8 mouse cellular contexts compared by ENCODE assay signal in the genomic region with DNA sequence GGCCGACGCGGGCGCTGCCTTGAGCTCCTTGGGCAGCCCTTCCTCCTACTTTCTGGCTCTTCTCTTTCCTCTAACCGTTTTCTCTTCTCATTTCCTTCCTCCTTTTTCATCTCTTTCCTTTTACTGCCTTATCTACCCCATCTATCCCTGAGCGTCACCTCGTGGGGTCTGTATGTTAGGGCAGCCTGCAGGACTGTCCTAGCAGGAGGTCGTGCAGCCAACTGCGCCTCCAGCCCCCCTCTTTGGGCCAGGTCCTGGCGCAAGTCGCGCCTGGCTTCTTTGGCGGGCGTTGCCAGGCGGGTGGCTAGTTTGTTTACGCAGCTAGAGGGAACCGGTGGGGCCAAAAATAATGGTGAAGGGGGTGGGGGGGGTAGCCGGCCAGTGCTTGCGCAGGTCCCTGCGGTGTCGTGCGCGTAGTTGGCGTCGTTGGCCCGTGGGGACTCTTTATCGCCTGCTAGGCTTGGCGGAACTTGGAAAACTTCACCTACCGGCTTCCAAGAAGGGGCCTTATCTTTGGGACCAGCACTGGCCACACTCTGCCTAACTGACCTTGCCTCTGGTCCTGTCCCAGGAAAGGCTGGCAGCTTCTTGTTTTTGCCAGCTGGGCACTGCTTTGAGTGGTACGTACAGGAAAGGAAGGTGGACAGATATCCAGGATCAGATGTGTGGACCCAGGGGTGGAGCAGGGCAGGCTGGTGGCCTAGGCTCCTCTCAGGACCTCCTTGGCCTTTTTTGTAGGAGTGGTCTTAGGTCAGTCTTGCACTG. TPM values are rescaled to one million over a fixed set of nuclear protein-coding genes. Genes with fewer than 3 reads are reported as not detected.
A peak's percentile ranks its signal among the peaks of the same experiment; 100 is the strongest.
DNase-seq lines count a peak whose midpoint lies in the region; ATAC-seq and TF ChIP-seq lines count a peak whose summit lies in the region.

No protein-coding gene starts in this region.

- H3K79me3 ChIP-seq in C2C12 (ENCODE audit: low read depth): peaks cover 64% of the 10 kb centered on the region

- ATAC-seq in erythroblast, adult 5-6 weeks (replicated peaks; ENCODE audit: low FRiP score, poor library complexity, severe bottlenecking): peak; percentile 36
- no peak for ATAC-seq in heart, embryonic 16.5 days (replicated peaks; ENCODE audit: extremely low read depth, insufficient read depth, low FRiP score)
- no peak for ATAC-seq in limb, embryonic 12.5 days (ENCODE audit: insufficient number of reproducible peaks, insufficient read depth, low FRiP score, low TSS enrichment, low read depth)
- ATAC-seq in midbrain, embryonic 13.5 days: no peak

- H3K36me3 ChIP-seq in C2C12 (ENCODE audit: control insufficient read depth, insufficient read depth): peaks cover 40% of the 10 kb centered on the region
- H3K36me3 ChIP-seq in heart, embryonic 16.5 days (ENCODE audit: control insufficient read depth, insufficient read depth): peaks cover 15% of the 10 kb centered on the region
- peaks cover 44% of the 10 kb centered on the region for H3K36me3 ChIP-seq in limb, embryonic 12.5 days
- H3K36me3 ChIP-seq in midbrain, embryonic 13.5 days: peaks cover 33% of the 10 kb centered on the region

- DNase-seq in MEL-GATA-1-ER (ENCODE audit: extremely low read depth, low read depth): peak; percentile 57
- no peak for DNase-seq in yolk sac, embryonic 10.5 days (ENCODE audit: low spot score)
- no peak for DNase-seq in layer of hippocampus, adult 9-10 months (ENCODE audit: low spot score)

- peak overlapping the region; percentile 100 for H3K4me3 ChIP-seq in C2C12 (ENCODE audit: insufficient read depth, poor library complexity, severe bottlenecking)
- peak overlapping the region; percentile 92 for H3K4me3 ChIP-seq in heart, embryonic 16.5 days (ENCODE audit: low read length)
- peak overlapping the region; percentile 92 for H3K4me3 ChIP-seq in limb, embryonic 12.5 days (replicated peaks)
- peak overlapping the region; percentile 91 for H3K4me3 ChIP-seq in midbrain, embryonic 13.5 days (replicated peaks)

- peak overlapping the region; percentile 96 for H3ac ChIP-seq in C2C12 (ENCODE audit: control insufficient read depth, insufficient read length, low read depth)

- 1% methylated on average over 30 of the region's 30 CpGs for WGBS in heart, embryonic 16.5 days
- WGBS in limb, embryonic 12.5 days: 5% methylated on average over 30 of the region's 30 CpGs
- WGBS in midbrain, embryonic 13.5 days: 7% methylated on average over 30 of the region's 30 CpGs

- peak overlapping the region; percentile 67 for H3K27ac ChIP-seq in heart, embryonic 16.5 days (ENCODE audit: low read length)
- peak overlapping the region; percentile 50; the same call in 1 of the 2 replicates for H3K27ac ChIP-seq in limb, embryonic 12.5 days
- peak overlapping the region; percentile 9; the same call in 1 of the 2 replicates for H3K27ac ChIP-seq in midbrain, embryonic 13.5 days

- H3K4me2 ChIP-seq in heart, embryonic 16.5 days (ENCODE audit: low read depth, low read length): peak overlapping the region; percentile 96
- peak overlapping the region; percentile 93 for H3K4me2 ChIP-seq in limb, embryonic 12.5 days
- peak overlapping the region; percentile 73 for H3K4me2 ChIP-seq in midbrain, embryonic 13.5 days (replicated peaks)

- no peak for TF ChIP-seq CTCF in C2C12 (IDR thresholded peaks at IDR 0.05; ENCODE audit: control insufficient read depth, insufficient read depth, insufficient read length)

- peak overlapping the region; percentile 94 for H3K9ac ChIP-seq in heart, embryonic 16.5 days (ENCODE audit: low read length)
- peak overlapping the region; percentile 90 for H3K9ac ChIP-seq in limb, embryonic 12.5 days (replicated peaks)
- H3K9ac ChIP-seq in midbrain, embryonic 13.5 days (replicated peaks): peak overlapping the region; percentile 89

- H3K79me2 ChIP-seq in C2C12 (ENCODE audit: control insufficient read depth, insufficient read depth): peaks cover 66% of the 10 kb centered on the region

- no peaks in the 10 kb centered on the region for H3K9me3 ChIP-seq in heart, embryonic 16.5 days (replicated peaks; ENCODE audit: control insufficient read depth, low read length)
- no peaks in the 10 kb centered on the region for H3K9me3 ChIP-seq in limb, embryonic 12.5 days
- no peaks in the 10 kb centered on the region for H3K9me3 ChIP-seq in midbrain, embryonic 13.5 days

- no peaks in the 10 kb centered on the region for H3K27me3 ChIP-seq in C2C12 (ENCODE audit: control insufficient read depth, insufficient read depth, insufficient read length)
- no peaks in the 10 kb centered on the region for H3K27me3 ChIP-seq in heart, embryonic 16.5 days (ENCODE audit: control insufficient read depth, insufficient read depth, low read length)
- H3K27me3 ChIP-seq in limb, embryonic 12.5 days: no peaks in the 10 kb centered on the region
- H3K27me3 ChIP-seq in midbrain, embryonic 13.5 days: no peaks in the 10 kb centered on the region

- H3K4me1 ChIP-seq in heart, embryonic 16.5 days (ENCODE audit: control insufficient read depth, insufficient read depth, low read length): peaks cover 37% of the 10 kb centered on the region
- peaks cover 34% of the 10 kb centered on the region for H3K4me1 ChIP-seq in limb, embryonic 12.5 days (replicated peaks)
- peaks cover 44% of the 10 kb centered on the region for H3K4me1 ChIP-seq in midbrain, embryonic 13.5 days (replicated peaks)

TF ChIP-seq in C2C12, 6 proteins besides CTCF, POLR2A, EP300 and RAD21:
- TF ChIP-seq MYOG (IDR thresholded peaks at IDR 0.05; ENCODE audit: control insufficient read depth, extremely low read depth, insufficient read length) (no peak), MYOD1 (IDR thresholded peaks at IDR 0.05; ENCODE audit: control insufficient read depth, insufficient read length, low read depth) (no peak), MAX (IDR thresholded peaks at IDR 0.05) (no peak), CEBPB (IDR thresholded peaks at IDR 0.05; ENCODE audit: low read depth) (no peak), FOSL1 (IDR thresholded peaks at IDR 0.05; ENCODE audit: insufficient read depth, low read length, poor library complexity, severe bottlenecking) (no peak), USF1 (IDR thresholded peaks at IDR 0.05; ENCODE audit: low read depth) (no peak)

RNA-seq across cellular contexts. Expression of a gene that starts 1.5 kb away (rescaled TPM):
- 106 TPM for polyA plus RNA-seq in C2C12 (2012; fragmentation: generic; extraction: Trizol)
- 47.7 and 60.0 TPM in 2 replicates for total RNA-seq in erythroblast, adult 5-6 weeks (2015; ENCODE audit: low replicate concordance)
- total RNA-seq in erythroblast, adult 5-6 weeks (2017; ENCODE audit: low replicate concordance): 152 and 195 TPM in 2 replicates
- polyA plus RNA-seq in heart, embryonic 16.5 days (2015; fragmentation: Nextera tagmentation; extraction: Ambion mirVana): 13.8 and 15.3 TPM in 2 replicates
- 16.1 and 18.1 TPM in 2 replicates for polyA plus RNA-seq in limb, embryonic 12.5 days (2016; fragmentation: Nextera tagmentation; extraction: Ambion mirVana)
- polyA plus RNA-seq in midbrain, embryonic 13.5 days (2015; fragmentation: Nextera tagmentation; extraction: Ambion mirVana): 17.7 and 20.7 TPM in 2 replicates

RNA-seq across cellular contexts. Expression of a gene that starts 11.7 kb away (rescaled TPM):
- 29.4 TPM for polyA plus RNA-seq in C2C12 (2012; fragmentation: generic; extraction: Trizol)
- 9.2 and 12.5 TPM in 2 replicates for total RNA-seq in erythroblast, adult 5-6 weeks (2015; ENCODE audit: low replicate concordance)
- total RNA-seq in erythroblast, adult 5-6 weeks (2017; ENCODE audit: low replicate concordance): 17.1 and 20.9 TPM in 2 replicates
- polyA plus RNA-seq in heart, embryonic 16.5 days (2015; fragmentation: Nextera tagmentation; extraction: Ambion mirVana): 11.7 and 13.5 TPM in 2 replicates
- polyA plus RNA-seq in limb, embryonic 12.5 days (2016; fragmentation: Nextera tagmentation; extraction: Ambion mirVana): 13.9 and 14.4 TPM in 2 replicates
- 13.4 and 15.3 TPM in 2 replicates for polyA plus RNA-seq in midbrain, embryonic 13.5 days (2015; fragmentation: Nextera tagmentation; extraction: Ambion mirVana)

RNA-seq across cellular contexts. Expression of a gene that starts 21.3 kb away (rescaled TPM):
- 720 TPM for polyA plus RNA-seq in C2C12 (2012; fragmentation: generic; extraction: Trizol)
- 43.3 and 48.8 TPM in 2 replicates for total RNA-seq in erythroblast, adult 5-6 weeks (2015; ENCODE audit: low replicate concordance)
- total RNA-seq in erythroblast, adult 5-6 weeks (2017; ENCODE audit: low replicate concordance): 12.1 and 17.3 TPM in 2 replicates
- 1,107 and 1,132 TPM in 2 replicates for polyA plus RNA-seq in heart, embryonic 16.5 days (2015; fragmentation: Nextera tagmentation; extraction: Ambion mirVana)
- polyA plus RNA-seq in limb, embryonic 12.5 days (2016; fragmentation: Nextera tagmentation; extraction: Ambion mirVana): 460 and 465 TPM in 2 replicates
- 391 and 394 TPM in 2 replicates for polyA plus RNA-seq in midbrain, embryonic 13.5 days (2015; fragmentation: Nextera tagmentation; extraction: Ambion mirVana)

RNA-seq across cellular contexts. Expression of a gene that starts 23.5 kb away (rescaled TPM):
- 12.1 TPM for polyA plus RNA-seq in C2C12 (2012; fragmentation: generic; extraction: Trizol)
- not detected in 2 replicates for total RNA-seq in erythroblast, adult 5-6 weeks (2015; ENCODE audit: low replicate concordance)
- not detected in 2 replicates for total RNA-seq in erythroblast, adult 5-6 weeks (2017; ENCODE audit: low replicate concordance)
- polyA plus RNA-seq in heart, embryonic 16.5 days (2015; fragmentation: Nextera tagmentation; extraction: Ambion mirVana): 2.5 TPM in 2 replicates
- 4.9 and 5.6 TPM in 2 replicates for polyA plus RNA-seq in limb, embryonic 12.5 days (2016; fragmentation: Nextera tagmentation; extraction: Ambion mirVana)
- 40.6 and 45.3 TPM in 2 replicates for polyA plus RNA-seq in midbrain, embryonic 13.5 days (2015; fragmentation: Nextera tagmentation; extraction: Ambion mirVana)

RNA-seq across cellular contexts. Expression of a gene that starts 31.0 kb away (rescaled TPM):
- polyA plus RNA-seq in C2C12 (2012; fragmentation: generic; extraction: Trizol): 77.5 TPM
- total RNA-seq in erythroblast, adult 5-6 weeks (2015; ENCODE audit: low replicate concordance): 5.0 and 7.7 TPM in 2 replicates
- 3.9 and 7.4 TPM in 2 replicates for total RNA-seq in erythroblast, adult 5-6 weeks (2017; ENCODE audit: low replicate concordance)
- 10.3 and 13.0 TPM in 2 replicates for polyA plus RNA-seq in heart, embryonic 16.5 days (2015; fragmentation: Nextera tagmentation; extraction: Ambion mirVana)
- 30.6 and 38.0 TPM in 2 replicates for polyA plus RNA-seq in limb, embryonic 12.5 days (2016; fragmentation: Nextera tagmentation; extraction: Ambion mirVana)
- 35.9 and 40.6 TPM in 2 replicates for polyA plus RNA-seq in midbrain, embryonic 13.5 days (2015; fragmentation: Nextera tagmentation; extraction: Ambion mirVana)

Comparison
In these comparisons a context has a peak if more than half of its experiments do, and no peak if none do; other contexts are left out.
1. H3K27ac ChIP-seq: peak in every context shown above with its lines; median percentile 67 in heart, embryonic 16.5 days; 50 in limb, embryonic 12.5 days; 9 in midbrain, embryonic 13.5 days.